Mouse (Mus musculus): ENCODE data around the gene Olfr1175-ps. TPM values are rescaled to one million over a fixed set of nuclear protein-coding genes. Genes with fewer than 3 reads are reported as not detected.

Olfr1175-ps gene
- not detected in 2 replicates for polyA plus RNA-seq (2012; rRNA removed)

GRCm38 (mm10) chr2:88327115-88327514, at the start of gene Olfr1175-ps:
Gene Olfr1175-ps (minus strand): TSS chr2:88327215.
- no peaks in the 10 kb centered on the region for H3K4me1 ChIP-seq (ENCODE audit: control insufficient read depth, insufficient read depth, low read length)
- H3K4me3 ChIP-seq (ENCODE audit: insufficient read depth, low read depth, low read length): no peak within 1 kb of the TSS
- 86% methylated on average over 2 of the region's 2 CpGs for WGBS
- no peak for DNase-seq
- H3K27me3 ChIP-seq (replicated peaks; ENCODE audit: control insufficient read depth, insufficient read depth, low read length): no peaks in the 10 kb centered on the region
- no peaks in the 10 kb centered on the region for H3K36me3 ChIP-seq (ENCODE audit: control insufficient read depth, insufficient read depth, low read length)
- no peak for TF ChIP-seq CTCF (conservative IDR thresholded peaks at IDR 0.05; ENCODE audit: insufficient read depth, insufficient read length, low read depth, low read length)
- H3K27ac ChIP-seq (ENCODE audit: insufficient read depth, low read depth, low read length): no peak within 1 kb of the TSS

- Histone ChIP-seq H3K27me3 (replicated peaks; ENCODE audit: control insufficient read depth, insufficient read depth, low read length) (no peaks in the 10 kb centered on the region), H3K4me3 (ENCODE audit: insufficient read depth, low read depth, low read length) (no peak overlapping the region), H3K27ac (ENCODE audit: insufficient read depth, low read depth, low read length) (no peak overlapping the region), H3K36me3 (ENCODE audit: control insufficient read depth, insufficient read depth, low read length) (no peaks in the 10 kb centered on the region), H3K4me1 (ENCODE audit: control insufficient read depth, insufficient read depth, low read length) (no peaks in the 10 kb centered on the region)
- no peak for TF ChIP-seq POLR2A (IDR thresholded peaks at IDR 0.05; ENCODE audit: low read depth, low read length)
- no peak for TF ChIP-seq CTCF (conservative IDR thresholded peaks at IDR 0.05; ENCODE audit: insufficient read depth, insufficient read length, low read depth, low read length)
- DNase-seq: peak; percentile 4
- 2% methylated on average over 2 of the region's 2 CpGs for WGBS
These were observed 29.3 kb upstream of the Olfr1175-ps start for GRCm38 (mm10) chr2:88356304-88356703.

- no peak for DNase-seq
- H3K27me3 ChIP-seq (replicated peaks; ENCODE audit: control insufficient read depth, insufficient read depth, low read length): no peaks in the 10 kb centered on the region
- no peaks in the 10 kb centered on the region for H3K4me1 ChIP-seq (ENCODE audit: control insufficient read depth, insufficient read depth, low read length)
- WGBS: 72% methylated on average over 1 of the region's 1 CpGs
- no peaks in the 10 kb centered on the region for H3K36me3 ChIP-seq (ENCODE audit: control insufficient read depth, insufficient read depth, low read length)
- no peak within 1 kb of the TSS for H3K4me3 ChIP-seq (ENCODE audit: insufficient read depth, low read depth, low read length)
- TF ChIP-seq POLR2A (IDR thresholded peaks at IDR 0.05; ENCODE audit: low read depth, low read length): no peak
- no peak for TF ChIP-seq CTCF (conservative IDR thresholded peaks at IDR 0.05; ENCODE audit: insufficient read depth, insufficient read length, low read depth, low read length)
- no peak within 1 kb of the TSS for H3K27ac ChIP-seq (ENCODE audit: insufficient read depth, low read depth, low read length)
These were observed 19.4 kb upstream of the Olfr1175-ps start, which contains the start of gene Olfr1177-ps for GRCm38 (mm10) chr2:88346392-88346791. Gene Olfr1177-ps (minus strand): TSS chr2:88346492.

GRCm38 (mm10) chr2:88336421-88336820, 9.4 kb upstream of the Olfr1175-ps start, which contains the start of gene Olfr1176:
Gene Olfr1176 (plus strand): TSS chr2:88336721.
- DNase-seq: no peak
- no peak for TF ChIP-seq CTCF (conservative IDR thresholded peaks at IDR 0.05; ENCODE audit: insufficient read depth, insufficient read length, low read depth, low read length)
- TF ChIP-seq POLR2A (IDR thresholded peaks at IDR 0.05; ENCODE audit: low read depth, low read length): no peak
- H3K27ac ChIP-seq (ENCODE audit: insufficient read depth, low read depth, low read length): no peak within 1 kb of the TSS
- WGBS: 58% methylated on average over 1 of the region's 1 CpGs
- no peaks in the 10 kb centered on the region for H3K27me3 ChIP-seq (replicated peaks; ENCODE audit: control insufficient read depth, insufficient read depth, low read length)
- H3K36me3 ChIP-seq (ENCODE audit: control insufficient read depth, insufficient read depth, low read length): no peaks in the 10 kb centered on the region
- H3K4me1 ChIP-seq (ENCODE audit: control insufficient read depth, insufficient read depth, low read length): no peaks in the 10 kb centered on the region
- H3K4me3 ChIP-seq (ENCODE audit: insufficient read depth, low read depth, low read length): no peak within 1 kb of the TSS

GRCm38 (mm10) chr2:88315035-88315434, 12.0 kb downstream of the Olfr1175-ps start, which contains the start of gene Olfr1174-ps:
Gene Olfr1174-ps (minus strand): TSS chr2:88315135.
- no peak within 1 kb of the TSS for H3K27ac ChIP-seq (ENCODE audit: insufficient read depth, low read depth, low read length)
- H3K4me1 ChIP-seq (ENCODE audit: control insufficient read depth, insufficient read depth, low read length): no peaks in the 10 kb centered on the region
- no peak within 1 kb of the TSS for H3K4me3 ChIP-seq (ENCODE audit: insufficient read depth, low read depth, low read length)
- no peaks in the 10 kb centered on the region for H3K36me3 ChIP-seq (ENCODE audit: control insufficient read depth, insufficient read depth, low read length)
- H3K27me3 ChIP-seq (replicated peaks; ENCODE audit: control insufficient read depth, insufficient read depth, low read length): no peaks in the 10 kb centered on the region
- WGBS: 86% methylated on average over 4 of the region's 4 CpGs
- no peak for TF ChIP-seq CTCF (conservative IDR thresholded peaks at IDR 0.05; ENCODE audit: insufficient read depth, insufficient read length, low read depth, low read length)
- TF ChIP-seq POLR2A (IDR thresholded peaks at IDR 0.05; ENCODE audit: low read depth, low read length): no peak
- no peak for DNase-seq

- H3K4me1 ChIP-seq (ENCODE audit: control insufficient read depth, insufficient read depth, low read length): no peaks in the 10 kb centered on the region
These were observed 47.2 kb downstream of the Olfr1175-ps start, which contains the start of gene Olfr1173 for GRCm38 (mm10) chr2:88279775-88280174. Gene Olfr1173 (minus strand): TSS chr2:88279875.

More at GRCm38 (mm10) chr2:88279775-88280174, 47.2 kb downstream of the Olfr1175-ps start, which contains the start of gene Olfr1173:
- Histone ChIP-seq H3K36me3 (ENCODE audit: control insufficient read depth, insufficient read depth, low read length) (no peaks in the 10 kb centered on the region), H3K27ac (ENCODE audit: insufficient read depth, low read depth, low read length) (no peak within 1 kb of the TSS), H3K27me3 (replicated peaks; ENCODE audit: control insufficient read depth, insufficient read depth, low read length) (no peaks in the 10 kb centered on the region), H3K4me3 (ENCODE audit: insufficient read depth, low read depth, low read length) (no peak within 1 kb of the TSS)
- TF ChIP-seq POLR2A (IDR thresholded peaks at IDR 0.05; ENCODE audit: low read depth, low read length) (no peak), CTCF (conservative IDR thresholded peaks at IDR 0.05; ENCODE audit: insufficient read depth, insufficient read length, low read depth, low read length) (no peak)
- no peak for DNase-seq

Other genes with a start within 250 kb of the Olfr1175-ps start
- gene Olfr1164, start 233.2 kb downstream of the Olfr1175-ps start, polyA plus RNA-seq (2012; rRNA removed): not detected in 2 replicates
- not detected in 2 replicates for gene Olfr1166, start 198.9 kb downstream of the Olfr1175-ps start, polyA plus RNA-seq (2012; rRNA removed)
- not detected in 2 replicates for gene Olfr1167, start 172.0 kb downstream of the Olfr1175-ps start, polyA plus RNA-seq (2012; rRNA removed)
- not detected in 2 replicates for gene Olfr1168, start 145.3 kb downstream of the Olfr1175-ps start, polyA plus RNA-seq (2012; rRNA removed)
- gene Olfr1170, start 98.9 kb downstream of the Olfr1175-ps start, polyA plus RNA-seq (2012; rRNA removed): not detected in 2 replicates
- gene Olfr1173, start 47.3 kb downstream of the Olfr1175-ps start, polyA plus RNA-seq (2012; rRNA removed): not detected in 2 replicates
- not detected in 2 replicates for gene Olfr1174-ps, start 12.1 kb downstream of the Olfr1175-ps start, polyA plus RNA-seq (2012; rRNA removed)
- not detected in 2 replicates for gene Olfr1176, start 9.5 kb upstream of the Olfr1175-ps start, polyA plus RNA-seq (2012; rRNA removed)
- not detected in 2 replicates for gene Olfr1177-ps, start 19.3 kb upstream of the Olfr1175-ps start, polyA plus RNA-seq (2012; rRNA removed)
- gene Olfr1178, start 59.8 kb upstream of the Olfr1175-ps start, polyA plus RNA-seq (2012; rRNA removed): not detected in 2 replicates
- gene Olfr1179, start 79.2 kb upstream of the Olfr1175-ps start, polyA plus RNA-seq (2012; rRNA removed): not detected in 2 replicates
- not detected in 2 replicates for gene Olfr1180, start 91.9 kb upstream of the Olfr1175-ps start, polyA plus RNA-seq (2012; rRNA removed)
- not detected in 2 replicates for gene Olfr1181, start 99.0 kb upstream of the Olfr1175-ps start, polyA plus RNA-seq (2012; rRNA removed)
- not detected in 2 replicates for gene Gm13757, start 121.9 kb upstream of the Olfr1175-ps start, polyA plus RNA-seq (2012; rRNA removed)
- not detected in 2 replicates for gene Olfr1183, start 127.7 kb upstream of the Olfr1175-ps start, polyA plus RNA-seq (2012; rRNA removed)
- not detected in 2 replicates for gene Olfr1184, start 156.4 kb upstream of the Olfr1175-ps start, polyA plus RNA-seq (2012; rRNA removed)
- not detected in 2 replicates for gene Olfr1185-ps1, start 166.1 kb upstream of the Olfr1175-ps start, polyA plus RNA-seq (2012; rRNA removed)
- not detected in 2 replicates for gene Olfr1186, start 191.3 kb upstream of the Olfr1175-ps start, polyA plus RNA-seq (2012; rRNA removed)
- not detected in 2 replicates for gene Olfr1188, start 229.7 kb upstream of the Olfr1175-ps start, polyA plus RNA-seq (2012; rRNA removed)

All from kidney, adult 2 months (tissue).